Mouse (Mus musculus) liver, postnatal 0 days (tissue): Measurements from ENCODE around the gene Hoxa3.

Source experiments
- CTCF ChIP-seq: sonication (generic); IDR thresholded peaks from 2 replicates; pipeline ENCODE4 v1.5.1; 2016; ENCODE audit warnings: antibody characterized with exemption, low read depth
- EP300 ChIP-seq: IDR thresholded peaks from 2 replicates; pipeline ENCODE4 v1.6.1; 2016; ENCODE audit warnings: antibody characterized with exemption, low read depth, mild to moderate bottlenecking

DNA sequence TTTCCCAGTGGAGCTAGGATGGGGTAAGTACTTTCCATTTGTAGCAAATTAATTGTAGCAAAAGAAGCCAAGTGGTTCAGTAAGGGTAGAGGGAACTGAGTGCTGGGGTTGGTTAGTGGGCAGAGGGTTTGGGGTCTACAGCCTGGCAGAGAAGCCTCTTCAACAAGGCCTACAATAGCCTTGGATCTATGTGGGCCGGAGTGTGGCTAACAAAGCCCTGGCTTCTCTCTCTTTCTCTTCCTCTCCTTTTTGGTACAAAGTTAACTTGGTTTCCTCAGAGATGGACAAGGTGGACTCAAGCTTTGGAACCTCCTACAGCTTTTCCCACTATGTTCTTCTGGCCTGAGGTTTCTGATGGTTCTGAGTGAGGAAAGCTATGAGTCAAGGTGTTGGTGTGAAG lies 11.9 kb downstream of the Hoxa3 start:
- no peak for TF ChIP-seq CTCF
- no peak for TF ChIP-seq EP300
